ENCODE assay signal across 23 mouse cellular contexts in genomic region chr2:32146617-32147162, GRCm38 (mm10). TPM values are rescaled to one million over a fixed set of nuclear protein-coding genes. Genes with fewer than 3 reads are reported as not detected.
A peak's percentile ranks its signal among the peaks of the same experiment; 100 is the strongest.
DNase-seq lines count a peak whose midpoint lies in the region; ATAC-seq and TF ChIP-seq lines count a peak whose summit lies in the region.
"Had no signal": no experiment of that assay in that cellular context is flagged by ENCODE, and none has a peak within 500 bp of the region (broad histone marks: within the 10 kb centered on the region; RNA-seq: fewer than 3 reads in every experiment).

No protein-coding gene starts in this region.

- H3K36me3 ChIP-seq in liver, embryonic 12.5 days, result no peaks in the 10 kb centered on the region
- no peaks in the 10 kb centered on the region for H3K36me3 ChIP-seq in G1E (replicated peaks)
- H3K36me3 ChIP-seq: liver, embryonic 15.5 days; lung, embryonic 15.5 days; neural tube, embryonic 15.5 days had no signal

- H3K9me3 ChIP-seq in liver, embryonic 12.5 days (replicated peaks), result no peaks in the 10 kb centered on the region
- H3K9me3 ChIP-seq in G1E (replicated peaks), result no peaks in the 10 kb centered on the region
- H3K9me3 ChIP-seq: forebrain, embryonic 13.5 days; liver, embryonic 15.5 days; lung, embryonic 15.5 days; neural tube, embryonic 15.5 days had no signal

- no peak for TF ChIP-seq CTCF in G1E (IDR thresholded peaks at IDR 0.05; ENCODE audit: low read depth, low read length)

- DNase-seq in liver, result peak; percentile 6
- DNase-seq in G1E (ENCODE audit: low spot score), result no peak
- DNase-seq in adrenal gland, postnatal 10 days, result peak; percentile 48
- no peak for DNase-seq in ovary, adult 18-20 months (ENCODE audit: low spot score)
- no peak for DNase-seq in left cerebral cortex, adult 18-20 months (ENCODE audit: low spot score in 2 of 2)
- DNase-seq in heart, adult 8-10 months (ENCODE audit: low spot score), result no peak
- DNase-seq: cerebellum, adult 18-20 months; cerebellum, postnatal 14 days; gastrocnemius, postnatal 36 days; heart, postnatal 4 days; kidney, postnatal 25 days; lung, postnatal 36 days; thymus, adult 18-20 months; thymus, postnatal 36 days had no signal

- H3K4me2 ChIP-seq in liver, embryonic 12.5 days, result no peak overlapping the region
- H3K4me2 ChIP-seq: forebrain, embryonic 13.5 days; liver, embryonic 15.5 days; lung, embryonic 15.5 days; neural tube, embryonic 15.5 days had no signal

- no peaks in the 10 kb centered on the region for H3K27me3 ChIP-seq in liver, embryonic 12.5 days (replicated peaks)
- H3K27me3 ChIP-seq in G1E (ENCODE audit: insufficient read depth, low read length), result no peaks in the 10 kb centered on the region
- H3K27me3 ChIP-seq: forebrain, embryonic 13.5 days; liver, embryonic 15.5 days; lung, embryonic 15.5 days; neural tube, embryonic 15.5 days had no signal

- peaks cover 30% of the 10 kb centered on the region for H3K4me1 ChIP-seq in liver, embryonic 12.5 days
- peaks cover 43% of the 10 kb centered on the region for H3K4me1 ChIP-seq in G1E (ENCODE audit: insufficient read depth, low read depth, low read length)

- H3K9ac ChIP-seq in liver, embryonic 12.5 days, result no peak overlapping the region
- H3K9ac ChIP-seq: forebrain, embryonic 13.5 days; liver, embryonic 15.5 days; lung, embryonic 15.5 days; neural tube, embryonic 15.5 days had no signal

- no peak overlapping the region for H3K4me3 ChIP-seq in liver, embryonic 12.5 days
- no peak overlapping the region for H3K4me3 ChIP-seq in G1E (ENCODE audit: low read depth, low read length)
- H3K4me3 ChIP-seq: forebrain, embryonic 13.5 days; left cerebral cortex, adult 2 months; liver, embryonic 15.5 days; lung, embryonic 15.5 days; neural tube, embryonic 15.5 days had no signal

- no peak overlapping the region for H3K27ac ChIP-seq in liver, embryonic 12.5 days
- H3K27ac ChIP-seq: forebrain, embryonic 13.5 days; left cerebral cortex, adult 2 months; liver, embryonic 15.5 days; lung, embryonic 15.5 days; neural tube, embryonic 15.5 days had no signal

- no peak for ATAC-seq in liver, embryonic 12.5 days
- 0 out of 2 replicates have a peak, but pooled peaks have one; percentile 32 for ATAC-seq in G1E (ENCODE audit: extremely low read depth, insufficient number of reproducible peaks, low FRiP score, poor library complexity, severe bottlenecking)
- ATAC-seq: CD4-positive, CD25-positive, alpha-beta regulatory T cell, adult 4 months; forebrain, embryonic 13.5 days; hindbrain, embryonic 16.5 days; intestine, embryonic 16.5 days had no signal

- WGBS in liver, embryonic 12.5 days (ENCODE audit: insufficient replicate concordance), result 63% methylated on average over 5 of the region's 5 CpGs

RNA-seq across cellular contexts. Expression of gene Prrc2b, which starts 4.2 kb away (rescaled TPM):
- polyA plus RNA-seq in liver, embryonic 12.5 days (2016; fragmentation: Nextera tagmentation; extraction: Ambion mirVana), result 20.8 and 23.6 TPM in 2 replicates
- 147 and 160 TPM in 2 replicates for total RNA-seq in G1E (2014; fragmentation: Nextera tagmentation)
- 16.0 and 17.1 TPM in 2 replicates for total RNA-seq in G1E (2017)
- 90.5 and 103 TPM in 2 replicates for polyA plus RNA-seq in G1E (2012)
- total RNA-seq in adrenal gland, postnatal 10 days (2021), result 100 to 1,000 TPM in 1 of 2 experiments, 10 to 100 TPM in 1; 83.4 to 102 TPM
- 100 to 1,000 TPM; 259 to 266 TPM for total RNA-seq in left cerebral cortex, adult 18-20 months (2021)
- total RNA-seq in heart, adult 8-10 months (2022), result 10 to 100 TPM; 83.5 to 94.1 (median 89.2) TPM

RNA-seq across cellular contexts. Expression of gene Plpp7, which starts 51.4 kb away (rescaled TPM):
- polyA plus RNA-seq in liver, embryonic 12.5 days (2016; fragmentation: Nextera tagmentation; extraction: Ambion mirVana), result 3.0 and 3.4 TPM in 2 replicates
- total RNA-seq in G1E (2014; fragmentation: Nextera tagmentation), result not detected in 2 replicates
- 0.41 and 0.44 TPM in 2 replicates for total RNA-seq in G1E (2017)
- 0.42 and 0.44 TPM in 2 replicates for polyA plus RNA-seq in G1E (2012)
- total RNA-seq in adrenal gland, postnatal 10 days (2021), result 1 to 10 TPM; 3.9 to 8.6 TPM
- total RNA-seq in left cerebral cortex, adult 18-20 months (2021), result 10 to 100 TPM; 27.1 to 32.4 TPM
- total RNA-seq in heart, adult 8-10 months (2022), result 10 to 100 TPM; 34.7 to 48.9 (median 42.6) TPM
- polyA plus RNA-seq: CD4-positive, CD25-positive, alpha-beta regulatory T cell, adult 4 months had no signal

Comparison
In these comparisons a context has a peak if more than half of its experiments do, and no peak if none do; other contexts are left out.
1. DNase-seq: peak in liver (single experiment) and adrenal gland, postnatal 10 days (single experiment); none in G1E (single experiment), ovary, adult 18-20 months (single experiment), left cerebral cortex, adult 18-20 months (0 of 2) and heart, adult 8-10 months (single experiment).